Mouse (Mus musculus): ENCODE measurements around the gene 2810006K23Rik. TPM values are rescaled to one million over a fixed set of nuclear protein-coding genes. Genes with fewer than 3 reads are reported as not detected.

Gene 2810006K23Rik
- polyA plus RNA-seq, 1 experiment from 2014 or later, result 24.9 TPM

GRCm38 (mm10) chr5:124365754-124366153, 37.9 kb downstream of the 2810006K23Rik start:
- no peaks in the 10 kb centered on the region for H3K27me3 ChIP-seq (ENCODE audit: poor library complexity, severe bottlenecking)
- no peak overlapping the region for H3K27ac ChIP-seq
- H3K9me3 ChIP-seq, result no peaks in the 10 kb centered on the region
- H3K36me3 ChIP-seq (replicated peaks), result peaks cover 43% of the 10 kb centered on the region
- WGBS, result 93% methylated on average over 2 of the region's 2 CpGs
- H3K4me3 ChIP-seq, result no peak overlapping the region
- DNase-seq (ENCODE audit: extremely low spot score, low spot score), result no peak
- no peaks in the 10 kb centered on the region for H3K4me1 ChIP-seq

- Histone ChIP-seq H3K4me1 (no peaks in the 10 kb centered on the region), H3K27ac (no peak overlapping the region), H3K36me3 (replicated peaks) (peaks cover 53% of the 10 kb centered on the region), H3K27me3 (ENCODE audit: poor library complexity, severe bottlenecking) (no peaks in the 10 kb centered on the region), H3K4me3 (no peak overlapping the region), H3K9me3 (no peaks in the 10 kb centered on the region)
- 89% methylated on average over 3 of the region's 3 CpGs for WGBS
- no peak for DNase-seq (ENCODE audit: extremely low spot score, low spot score)
These were observed 38.8 kb downstream of the 2810006K23Rik start for GRCm38 (mm10) chr5:124366721-124367120.

- Histone ChIP-seq H3K4me1 (no peaks in the 10 kb centered on the region), H3K27ac (no peak overlapping the region), H3K36me3 (replicated peaks) (peaks cover 98% of the 10 kb centered on the region), H3K9me3 (no peaks in the 10 kb centered on the region), H3K4me3 (no peak overlapping the region), H3K27me3 (ENCODE audit: poor library complexity, severe bottlenecking) (no peaks in the 10 kb centered on the region)
- 97% methylated on average over 7 of the region's 7 CpGs for WGBS
- no peak for DNase-seq (ENCODE audit: extremely low spot score, low spot score)
These were observed 46.4 kb downstream of the 2810006K23Rik start for GRCm38 (mm10) chr5:124374298-124374697.

GRCm38 (mm10) chr5:124376401-124376800, 48.5 kb downstream of the 2810006K23Rik start:
- Histone ChIP-seq H3K4me1 (no peaks in the 10 kb centered on the region), H3K36me3 (replicated peaks) (peaks cover 98% of the 10 kb centered on the region), H3K27me3 (ENCODE audit: poor library complexity, severe bottlenecking) (no peaks in the 10 kb centered on the region), H3K9me3 (no peaks in the 10 kb centered on the region), H3K4me3 (no peak overlapping the region), H3K27ac (no peak overlapping the region)
- WGBS, result 96% methylated on average over 1 of the region's 1 CpGs
- DNase-seq (ENCODE audit: extremely low spot score, low spot score), result no peak

GRCm38 (mm10) chr5:124377149-124377548, 49.3 kb downstream of the 2810006K23Rik start:
- Histone ChIP-seq H3K9me3 (no peaks in the 10 kb centered on the region), H3K27ac (no peak overlapping the region), H3K36me3 (replicated peaks) (peaks cover 98% of the 10 kb centered on the region), H3K27me3 (ENCODE audit: poor library complexity, severe bottlenecking) (no peaks in the 10 kb centered on the region), H3K4me1 (no peaks in the 10 kb centered on the region), H3K4me3 (no peak overlapping the region)
- WGBS, result 91% methylated on average over 4 of the region's 4 CpGs
- DNase-seq (ENCODE audit: extremely low spot score, low spot score), result no peak

- Histone ChIP-seq H3K27me3 (ENCODE audit: poor library complexity, severe bottlenecking) (no peaks in the 10 kb centered on the region), H3K27ac (no peak overlapping the region), H3K9me3 (no peaks in the 10 kb centered on the region), H3K4me1 (no peaks in the 10 kb centered on the region), H3K36me3 (replicated peaks) (peaks cover 98% of the 10 kb centered on the region), H3K4me3 (no peak overlapping the region)
- WGBS, result 95% methylated on average over 1 of the region's 1 CpGs
- DNase-seq (ENCODE audit: extremely low spot score, low spot score), result no peak
These were observed 52.2 kb downstream of the 2810006K23Rik start for GRCm38 (mm10) chr5:124380121-124380520.

GRCm38 (mm10) chr5:124387932-124388331, 60.0 kb downstream of the 2810006K23Rik start:
- H3K36me3 ChIP-seq (replicated peaks), result peaks cover 98% of the 10 kb centered on the region
- H3K27ac ChIP-seq, result no peak overlapping the region
- no peaks in the 10 kb centered on the region for H3K4me1 ChIP-seq
- no peaks in the 10 kb centered on the region for H3K9me3 ChIP-seq
- 89% methylated on average over 5 of the region's 5 CpGs for WGBS
- H3K4me3 ChIP-seq, result no peak overlapping the region
- no peaks in the 10 kb centered on the region for H3K27me3 ChIP-seq (ENCODE audit: poor library complexity, severe bottlenecking)
- no peak for DNase-seq (ENCODE audit: extremely low spot score, low spot score)

Other genes starting within 250 kb of the 2810006K23Rik start
- 0.52 and 0.65 TPM in 2 replicates for gene Abcb9, start 232.3 kb upstream of the 2810006K23Rik start, polyA plus RNA-seq (2016; fragmentation: Nextera tagmentation; extraction: Ambion mirVana)
- 16.8 and 17.8 TPM in 2 replicates for gene Ogfod2, start 215.8 kb upstream of the 2810006K23Rik start, polyA plus RNA-seq (2016; fragmentation: Nextera tagmentation; extraction: Ambion mirVana)
- gene Arl6ip4, start 212.0 kb upstream of the 2810006K23Rik start, polyA plus RNA-seq (2016; fragmentation: Nextera tagmentation; extraction: Ambion mirVana), result 136 and 140 TPM in 2 replicates
- 2.1 and 3.0 TPM in 2 replicates for gene Pitpnm2, start 78.3 kb upstream of the 2810006K23Rik start, polyA plus RNA-seq (2016; fragmentation: Nextera tagmentation; extraction: Ambion mirVana)
- gene Mphosph9, start 117 bp upstream of the 2810006K23Rik start, polyA plus RNA-seq (2016; fragmentation: Nextera tagmentation; extraction: Ambion mirVana), result 19.5 and 20.9 TPM in 2 replicates
- 57.3 and 64.7 TPM in 2 replicates for gene Cdk2ap1, start 35.0 kb downstream of the 2810006K23Rik start, polyA plus RNA-seq (2016; fragmentation: Nextera tagmentation; extraction: Ambion mirVana)
- 85.7 and 88.3 TPM in 2 replicates for gene Sbno1, start 97.9 kb downstream of the 2810006K23Rik start, polyA plus RNA-seq (2016; fragmentation: Nextera tagmentation; extraction: Ambion mirVana)
- 41.0 and 41.6 TPM in 2 replicates for gene Kmt5a, start 111.8 kb downstream of the 2810006K23Rik start, polyA plus RNA-seq (2016; fragmentation: Nextera tagmentation; extraction: Ambion mirVana)
- 22.7 and 24.2 TPM in 2 replicates for gene Rilpl2, start 150.3 kb downstream of the 2810006K23Rik start, polyA plus RNA-seq (2016; fragmentation: Nextera tagmentation; extraction: Ambion mirVana)
- gene Snrnp35, start 155.0 kb downstream of the 2810006K23Rik start, polyA plus RNA-seq (2016; fragmentation: Nextera tagmentation; extraction: Ambion mirVana), result 35.8 and 37.2 TPM in 2 replicates
- 18.1 and 23.4 TPM in 2 replicates for gene Rilpl1, start 203.3 kb downstream of the 2810006K23Rik start, polyA plus RNA-seq (2016; fragmentation: Nextera tagmentation; extraction: Ambion mirVana)
- 474 and 480 TPM in 2 replicates for gene Tmed2, start 212.6 kb downstream of the 2810006K23Rik start, polyA plus RNA-seq (2016; fragmentation: Nextera tagmentation; extraction: Ambion mirVana)
- 18.1 and 21.7 TPM in 2 replicates for gene Ddx55, start 224.8 kb downstream of the 2810006K23Rik start, polyA plus RNA-seq (2016; fragmentation: Nextera tagmentation; extraction: Ambion mirVana)